Mouse (Mus musculus) erythroid progenitor cell, adult 5-6 weeks (primary cell): Measurements from ENCODE around the gene Gm17660. TPM values are rescaled to one million over a fixed set of nuclear protein-coding genes. Genes with fewer than 3 reads are reported as not detected.

Experiments used
- ATAC-seq: replicated peaks from 2 replicates; pipeline ENCODE4 v1.8.0; 2016; ENCODE audit warnings: moderate number of reproducible peaks, mild to moderate bottlenecking, moderate TSS enrichment, inconsistent platforms; ENCODE audit not compliant: poor library complexity, low FRiP score, severe bottlenecking
- total RNA-seq, 2 experiments: library from RNA; stranded (forward) in 1 of 2; stranded (reverse) in 1 of 2; fragments of 150-400 nt in 1 of 2; fragments of 186-747, 209-891 nt in 1 of 2; gene quantifications; 2 replicates each; pipeline versions ENCODE4 v1.2.3 to v1.2.4; 2015 to 2017; ENCODE audit warnings: low replicate concordance in 2 of 2

The Gm17660 gene
- total RNA-seq (2015; ENCODE audit: low replicate concordance) (not detected in 2 replicates), total RNA-seq (2017; ENCODE audit: low replicate concordance) (not detected in 2 replicates)

GRCm38 (mm10) chr5:104077508-104077907 lies at the start of gene Gm17660:
Gene Gm17660 (minus strand): TSS chr5:104077608.
- no peak for ATAC-seq

GRCm38 (mm10) chr5:104126561-104127320 lies 49.3 kb upstream of the Gm17660 start:
- no peak for ATAC-seq

GRCm38 (mm10) chr5:104124016-104124658 lies 46.7 kb upstream of the Gm17660 start:
- no peak for ATAC-seq

- no peak for ATAC-seq
Observed at GRCm38 (mm10) chr5:104115890-104116289, 38.5 kb upstream of the Gm17660 start.

- ATAC-seq, result no peak
Observed at GRCm38 (mm10) chr5:104115118-104115517, 37.7 kb upstream of the Gm17660 start.

GRCm38 (mm10) chr5:104113491-104114172 lies 36.2 kb upstream of the Gm17660 start, which contains the start of gene Sparcl1:
Gene Sparcl1 (minus strand): TSS chr5:104113733.
- ATAC-seq, result no peak

GRCm38 (mm10) chr5:104112511-104112910 lies 35.1 kb upstream of the Gm17660 start:
- no peak for ATAC-seq

GRCm38 (mm10) chr5:104112016-104112415 lies 34.6 kb upstream of the Gm17660 start:
- ATAC-seq, result no peak

GRCm38 (mm10) chr5:104110171-104110920 lies 32.9 kb upstream of the Gm17660 start:
- ATAC-seq, result no peak

GRCm38 (mm10) chr5:104109516-104109915 lies 32.1 kb upstream of the Gm17660 start:
- ATAC-seq, result no peak

- no peak for ATAC-seq
Observed at GRCm38 (mm10) chr5:104108879-104109369, 31.5 kb upstream of the Gm17660 start.

GRCm38 (mm10) chr5:104108127-104108875 lies 30.9 kb upstream of the Gm17660 start:
- ATAC-seq, result no peak

GRCm38 (mm10) chr5:104104111-104104510 lies 26.7 kb upstream of the Gm17660 start:
- no peak for ATAC-seq

GRCm38 (mm10) chr5:104103171-104103570 lies 25.8 kb upstream of the Gm17660 start:
- ATAC-seq, result no peak

- ATAC-seq, result no peak
Observed at GRCm38 (mm10) chr5:104101678-104102531, 24.5 kb upstream of the Gm17660 start.

GRCm38 (mm10) chr5:104096078-104096938 lies 18.9 kb upstream of the Gm17660 start:
- no peak for ATAC-seq

- ATAC-seq, result no peak
Observed at GRCm38 (mm10) chr5:104095416-104096077, 18.1 kb upstream of the Gm17660 start.
